Mouse (Mus musculus) embryonic facial prominence, embryonic 11.5 days (tissue): ENCODE results near the gene Rtl1. TPM values are rescaled to one million over a fixed set of nuclear protein-coding genes. Genes with fewer than 3 reads are reported as not detected.

Source experiments
- ATAC-seq: fragments of 200-750 bp; cut with Nextera tagmentation; replicated peaks from 2 replicates; pipeline ENCODE4 v1.8.0; 2017; ENCODE audit warnings: low read depth; ENCODE audit not compliant: insufficient number of reproducible peaks, low FRiP score, low TSS enrichment
- DNase-seq: peaks from one replicate; pipeline ENCODE4 v3.0.0-alpha.2; 2015; ENCODE audit warnings: low spot score
- H3K27ac ChIP-seq: fragments of 300-500 bp; sonication (generic); replicated peaks from 2 replicates; pipeline ENCODE4 v1.5.1; 2014; ENCODE audit warnings: mild to moderate bottlenecking, low read depth, low read length, control low read depth
- H3K27me3 ChIP-seq: fragments of 300-500 bp; sonication (generic); 2 replicates; pipeline ENCODE4 v1.6.1; 2014; ENCODE audit warnings: mild to moderate bottlenecking, low read length, moderate library complexity, mixed read lengths; ENCODE audit not compliant: control insufficient read depth, insufficient read depth
- H3K36me3 ChIP-seq: fragments of 300-500 bp; sonication (generic); replicated peaks from 2 replicates; pipeline ENCODE4 v1.6.1; 2014; ENCODE audit warnings: low read depth, mild to moderate bottlenecking, low read length, moderate library complexity, mixed read lengths; ENCODE audit not compliant: control insufficient read depth, insufficient read depth
- H3K4me1 ChIP-seq: fragments of 300-500 bp; sonication (generic); 2 replicates; pipeline ENCODE4 v1.6.1; 2014; ENCODE audit warnings: low read length, mixed read lengths; ENCODE audit not compliant: control insufficient read depth, insufficient read depth
- H3K4me2 ChIP-seq: fragments of 300-500 bp; sonication (generic); 2 replicates; pipeline ENCODE4 v1.6.1; 2014; ENCODE audit warnings: low read depth, mild to moderate bottlenecking, control low read depth, low read length, moderate library complexity
- H3K4me3 ChIP-seq: fragments of 300-500 bp; sonication (generic); 2 replicates; pipeline ENCODE4 v1.5.1; 2014; ENCODE audit warnings: low read depth, low read length, control low read depth
- H3K9ac ChIP-seq: fragments of 300-500 bp; sonication (generic); replicated peaks from 2 replicates; pipeline ENCODE4 v1.6.1; 2014; ENCODE audit warnings: mild to moderate bottlenecking, control low read depth, low read length
- H3K9me3 ChIP-seq: fragments of 300-500 bp; sonication (generic); replicated peaks from 2 replicates; pipeline ENCODE4 v1.6.1; 2016; ENCODE audit warnings: mild to moderate bottlenecking, low read length, inconsistent platforms, mixed read lengths; ENCODE audit not compliant: control insufficient read depth
- WGBS: fragments of 180-500 bp; shearing (Covaris S2); extraction: QIAGEN DNeasy Blood & Tissue Kit; methylation state at CpG from one replicate; pipeline ENCODE4 v1.1.7; 2014; 5-methylcytosine and 5-hydroxymethylcytosine counted together
- polyA plus RNA-seq: library from polyadenylated mRNA; unstranded; fragments of >200 nt; fragmentation: Nextera tagmentation; extraction: Ambion mirVana; gene quantifications from 2 replicates; pipeline ENCODE4 v1.2.1, GENCODE M21; 2014

The Rtl1 gene
- polyA plus RNA-seq, 1 experiment from 2014 or later, result 0.84 TPM

GRCm38 (mm10) chr12:109558891-109559487 is 41.1 kb downstream of the Rtl1 start:
- Histone ChIP-seq H3K27ac (no peak overlapping the region), H3K9me3 (no peaks in the 10 kb centered on the region), H3K4me2 (no peak overlapping the region), H3K9ac (no peak overlapping the region), H3K36me3 (no peaks in the 10 kb centered on the region; the same call in 1 of the 2 replicates), H3K4me3 (no peak overlapping the region), H3K4me1 (no peaks in the 10 kb centered on the region; the same call in none of the 2 replicates), H3K27me3 (no peaks in the 10 kb centered on the region)
- DNase-seq (peak; percentile 21), ATAC-seq (peak; percentile 41)
- WGBS, result 76% methylated on average over 7 of the region's 7 CpGs

GRCm38 (mm10) chr12:109558226-109558824 is 41.8 kb downstream of the Rtl1 start:
- DNase-seq, result peak; percentile 42
- no peak overlapping the region for H3K4me2 ChIP-seq
- H3K4me3 ChIP-seq, result no peak overlapping the region
- no peaks in the 10 kb centered on the region for H3K27me3 ChIP-seq
- H3K27ac ChIP-seq, result no peak overlapping the region
- H3K9ac ChIP-seq, result no peak overlapping the region
- H3K36me3 ChIP-seq, result no peaks in the 10 kb centered on the region
- H3K9me3 ChIP-seq, result no peaks in the 10 kb centered on the region
- 67% methylated on average over 12 of the region's 12 CpGs for WGBS
- no peaks in the 10 kb centered on the region; the same call in none of the 2 replicates for H3K4me1 ChIP-seq
- peak; percentile 71 for ATAC-seq

- no peaks in the 10 kb centered on the region for H3K27me3 ChIP-seq
- no peak overlapping the region for H3K4me3 ChIP-seq
- H3K4me2 ChIP-seq, result no peak overlapping the region
- peaks cover 4% of the 10 kb centered on the region for H3K4me1 ChIP-seq
- no peaks in the 10 kb centered on the region; the same call in 1 of the 2 replicates for H3K36me3 ChIP-seq
- no peak for ATAC-seq
- H3K9ac ChIP-seq, result no peak overlapping the region
- DNase-seq, result peak; percentile 65
- no peaks in the 10 kb centered on the region for H3K9me3 ChIP-seq
- H3K27ac ChIP-seq, result 0 out of 2 replicates have a peak overlapping the region, but pooled peaks have one; percentile 38
- WGBS, result 54% methylated on average over 15 of the region's 15 CpGs
Measured at GRCm38 (mm10) chr12:109555837-109556409, 44.2 kb downstream of the Rtl1 start.

GRCm38 (mm10) chr12:109553568-109553967 is 46.6 kb downstream of the Rtl1 start:
- Histone ChIP-seq H3K4me3 (no peak overlapping the region), H3K36me3 (no peaks in the 10 kb centered on the region; the same call in none of the 2 replicates), H3K27ac (no peak overlapping the region; the same call in 1 of the 2 replicates), H3K4me1 (peaks cover 4% of the 10 kb centered on the region), H3K27me3 (no peaks in the 10 kb centered on the region), H3K9me3 (no peaks in the 10 kb centered on the region), H3K9ac (no peak overlapping the region), H3K4me2 (no peak overlapping the region)
- no peak for DNase-seq
- ATAC-seq, result no peak
- WGBS, result 74% methylated on average over 1 of the region's 1 CpGs

DNA sequence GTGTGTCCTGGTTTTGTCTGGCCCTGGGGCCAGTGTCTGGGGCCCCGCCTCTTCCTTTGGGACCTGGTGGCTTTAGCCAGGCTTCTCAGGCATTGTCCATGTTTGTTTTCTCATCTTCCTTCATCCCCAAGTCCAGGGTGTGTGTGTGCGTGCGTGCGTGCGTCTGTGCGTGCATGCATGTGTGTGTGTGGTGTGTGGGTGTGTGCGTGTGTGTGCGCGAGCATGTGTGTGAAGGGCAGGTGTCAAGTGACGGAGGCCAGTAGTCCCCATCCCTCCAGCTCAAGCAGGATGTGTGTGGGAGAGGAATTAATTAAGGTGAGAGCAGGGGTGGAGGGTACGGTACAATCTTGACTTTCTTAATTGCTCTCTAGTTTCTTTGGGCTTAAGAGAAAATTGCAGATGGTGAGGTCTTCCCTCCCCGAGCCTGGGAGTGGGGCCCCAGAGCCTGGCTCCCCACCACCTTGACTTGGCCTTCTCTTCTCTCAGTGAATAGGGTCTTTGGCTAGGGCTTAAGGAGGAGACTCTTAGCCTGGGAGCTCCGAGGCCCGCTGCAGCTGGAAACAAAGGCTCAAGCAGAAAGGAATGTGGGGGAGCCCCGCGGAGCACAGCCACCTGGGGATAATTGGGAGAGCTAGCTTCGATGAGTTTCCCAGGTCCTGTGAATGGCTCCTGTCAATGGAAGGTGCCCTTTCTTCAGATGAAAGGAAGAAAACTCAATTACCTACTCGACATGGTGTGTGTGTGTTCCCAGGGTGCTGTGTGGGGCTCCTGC is 47.2 kb downstream of the Rtl1 start:
- DNase-seq (peak; percentile 62), ATAC-seq (peak; percentile 51)
- WGBS, result 31% methylated on average over 18 of the region's 18 CpGs
- Histone ChIP-seq H3K4me2 (no peak overlapping the region), H3K9ac (no peak overlapping the region), H3K27ac (peak overlapping the region; percentile 47; the same call in 1 of the 2 replicates), H3K4me1 (peaks cover 4% of the 10 kb centered on the region), H3K9me3 (no peaks in the 10 kb centered on the region), H3K36me3 (no peaks in the 10 kb centered on the region; the same call in none of the 2 replicates), H3K27me3 (no peaks in the 10 kb centered on the region), H3K4me3 (no peak overlapping the region)

DNA sequence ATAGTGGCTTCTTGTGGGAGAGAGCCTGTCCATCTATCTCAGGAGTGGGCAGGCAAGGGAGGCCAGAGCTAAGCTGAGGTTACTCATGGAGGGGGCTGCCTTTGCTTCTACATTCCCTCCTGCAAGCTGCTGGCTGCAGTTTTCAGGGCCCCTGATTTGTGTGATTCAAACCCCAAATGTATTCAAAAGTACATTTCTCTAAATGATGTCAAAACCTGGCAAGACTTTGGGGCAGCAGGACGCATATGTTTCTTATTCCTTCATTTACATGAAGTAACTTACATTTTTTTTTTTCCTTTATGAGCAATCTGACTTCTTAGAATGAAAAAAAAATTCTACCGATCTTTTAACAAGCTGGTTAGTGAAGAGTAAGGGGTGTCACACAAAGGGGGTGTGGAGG is 48.4 kb downstream of the Rtl1 start:
- no peaks in the 10 kb centered on the region for H3K27me3 ChIP-seq
- WGBS, result 62% methylated on average over 2 of the region's 2 CpGs
- H3K9me3 ChIP-seq, result no peaks in the 10 kb centered on the region
- H3K4me1 ChIP-seq, result peaks cover 4% of the 10 kb centered on the region
- DNase-seq (no peak), ATAC-seq (no peak)
- no peak overlapping the region for H3K4me2 ChIP-seq
- H3K4me3 ChIP-seq, result no peak overlapping the region
- no peak overlapping the region for H3K27ac ChIP-seq
- no peak overlapping the region for H3K9ac ChIP-seq
- no peaks in the 10 kb centered on the region; the same call in none of the 2 replicates for H3K36me3 ChIP-seq

GRCm38 (mm10) chr12:109547085-109547484 is 53.0 kb downstream of the Rtl1 start:
- no peak overlapping the region for H3K4me2 ChIP-seq
- DNase-seq (no peak), ATAC-seq (no peak)
- peaks cover 4% of the 10 kb centered on the region for H3K9me3 ChIP-seq
- whole genome bisulfite sequencing, result 17% methylated on average over 2 of the region's 2 CpGs
- no peak overlapping the region for H3K27ac ChIP-seq
- no peaks in the 10 kb centered on the region; the same call in none of the 2 replicates for H3K36me3 ChIP-seq
- peaks cover 2% of the 10 kb centered on the region; the same call in 1 of the 2 replicates for H3K4me1 ChIP-seq
- H3K27me3 ChIP-seq, result no peaks in the 10 kb centered on the region
- H3K9ac ChIP-seq, result no peak overlapping the region
- H3K4me3 ChIP-seq, result no peak overlapping the region
